Mouse (Mus musculus) thymus, adult 18-20 months (tissue): ENCODE measurements at regions not wholly inside any gene's neighbourhood (a gene's known extent, or its start where the extent isn't known, plus 50 kb on each side); places are given as distances from the start of the nearest gene placed in this dataset.
"Not testable (repeated sequence)": the region's sequence is repeated elsewhere in the genome, so short reads cannot be mapped to it uniquely, and the experiment has no call there.

Experiments used
- DNase-seq, 2 experiments: peaks; one replicate each; pipeline ENCODE4 v3.0.0; 2022; ENCODE audit warnings: mixed read lengths in 2 of 2

GRCm38 (mm10) chr2:179146274-179146673 is 296.0 kb upstream of the Cdh4 start:
- no peak for DNase-seq

- no peak for DNase-seq
Observed at GRCm38 (mm10) chr2:179148194-179148593, 294.0 kb upstream of the Cdh4 start.

GRCm38 (mm10) chr2:179148667-179149066 is 293.6 kb upstream of the Cdh4 start:
- no peak for DNase-seq

GRCm38 (mm10) chr2:179158881-179159280 is 283.4 kb upstream of the Cdh4 start:
- DNase-seq, result no peak

GRCm38 (mm10) chr2:179163116-179163515 is 279.1 kb upstream of the Cdh4 start:
- DNase-seq, result no peak

- DNase-seq, result no peak
Observed at GRCm38 (mm10) chr2:179170157-179170556, 272.1 kb upstream of the Cdh4 start.

GRCm38 (mm10) chr2:179170608-179171007 is 271.6 kb upstream of the Cdh4 start:
- no peak for DNase-seq

- not testable (repeated sequence) for DNase-seq
Observed at GRCm38 (mm10) chr2:179176835-179177530, 265.2 kb upstream of the Cdh4 start.

- DNase-seq, result no peak
Observed at GRCm38 (mm10) chr2:179181366-179181765, 260.9 kb upstream of the Cdh4 start.

GRCm38 (mm10) chr2:179182123-179182522 is 260.1 kb upstream of the Cdh4 start:
- DNase-seq, result no peak

GRCm38 (mm10) chr2:179192906-179193496 is 249.2 kb upstream of the Cdh4 start:
- no peak for DNase-seq

- no peak for DNase-seq
Observed at GRCm38 (mm10) chr2:179193507-179194160, 248.6 kb upstream of the Cdh4 start.

GRCm38 (mm10) chr2:179197471-179197870 is 244.8 kb upstream of the Cdh4 start:
- DNase-seq, result no peak

GRCm38 (mm10) chr2:179200495-179200894 is 241.7 kb upstream of the Cdh4 start:
- no peak for DNase-seq

GRCm38 (mm10) chr2:179210164-179210805 is 231.9 kb upstream of the Cdh4 start:
- DNase-seq, result no peak

- no peak for DNase-seq
Observed at GRCm38 (mm10) chr2:179216773-179217172, 225.5 kb upstream of the Cdh4 start.

- no peak for DNase-seq
Observed at GRCm38 (mm10) chr2:179228096-179228495, 214.1 kb upstream of the Cdh4 start.

- DNase-seq, result no peak
Observed at GRCm38 (mm10) chr2:179231708-179232354, 210.4 kb upstream of the Cdh4 start.

GRCm38 (mm10) chr2:179238166-179238565 is 204.1 kb upstream of the Cdh4 start:
- DNase-seq, result no peak

- DNase-seq, result no peak
Observed at GRCm38 (mm10) chr2:179260892-179261291, 181.3 kb upstream of the Cdh4 start.

- DNase-seq, result no peak
Observed at GRCm38 (mm10) chr2:179263888-179264287, 178.3 kb upstream of the Cdh4 start.

GRCm38 (mm10) chr2:179265436-179265835 is 176.8 kb upstream of the Cdh4 start:
- no peak for DNase-seq
